Mouse (Mus musculus) heart, embryonic 11.5 days (tissue): ENCODE measurements around the gene Klk6. TPM values are rescaled to one million over a fixed set of nuclear protein-coding genes. Genes with fewer than 3 reads are reported as not detected.

Experiments
- ATAC-seq: fragments of 200-750 bp; cut with Nextera tagmentation; replicated peaks from 2 replicates; pipeline ENCODE4 v1.8.0; 2017; ENCODE audit warnings: moderate library complexity; ENCODE audit not compliant: insufficient number of reproducible peaks, low FRiP score, low TSS enrichment
- H3K27ac ChIP-seq: fragments of 300-500 bp; sonication (generic); 2 replicates; pipeline ENCODE4 v1.5.1; 2014; ENCODE audit warnings: mild to moderate bottlenecking, low read depth, low read length
- H3K27me3 ChIP-seq: fragments of 300-500 bp; sonication (generic); 2 replicates; pipeline ENCODE4 v1.6.1; 2014; ENCODE audit warnings: mild to moderate bottlenecking, low read length, mixed read lengths; ENCODE audit not compliant: control insufficient read depth, insufficient read depth
- H3K36me3 ChIP-seq: fragments of 300-500 bp; sonication (generic); 2 replicates; pipeline ENCODE4 v1.6.1; 2014; ENCODE audit warnings: mild to moderate bottlenecking, low read length, moderate library complexity, mixed read lengths; ENCODE audit not compliant: control insufficient read depth, insufficient read depth
- H3K4me1 ChIP-seq: fragments of 300-500 bp; sonication (generic); 2 replicates; pipeline ENCODE4 v1.6.1; 2014; ENCODE audit warnings: low read length; ENCODE audit not compliant: control insufficient read depth, insufficient read depth
- H3K4me2 ChIP-seq: fragments of 300-500 bp; sonication (generic); 2 replicates; pipeline ENCODE4 v1.6.1; 2014; ENCODE audit warnings: mild to moderate bottlenecking, moderate library complexity
- H3K4me3 ChIP-seq: fragments of 300-500 bp; sonication (generic); 2 replicates; pipeline ENCODE4 v1.5.1; 2014; ENCODE audit warnings: low read depth, low read length
- H3K9ac ChIP-seq: fragments of 300-500 bp; sonication (generic); 2 replicates; pipeline ENCODE4 v1.6.1; 2014; ENCODE audit warnings: mild to moderate bottlenecking, low read depth, low read length, moderate library complexity
- H3K9me3 ChIP-seq: fragments of 300-500 bp; sonication (generic); replicated peaks from 2 replicates; pipeline ENCODE4 v1.6.1; 2016; ENCODE audit warnings: low read length; ENCODE audit not compliant: control insufficient read depth
- WGBS: fragments of 180-500 bp; shearing (Covaris S2); extraction: QIAGEN DNeasy Blood & Tissue Kit; methylation state at CpG from one replicate; pipeline ENCODE4 v1.1.7; 2014; ENCODE audit not compliant: insufficient replicate concordance; 5-methylcytosine and 5-hydroxymethylcytosine counted together
- polyA plus RNA-seq: library from polyadenylated mRNA; unstranded; fragments of >200 nt; fragmentation: Nextera tagmentation; extraction: Ambion mirVana; gene quantifications from 2 replicates; pipeline ENCODE4 v1.2.1, GENCODE M21; 2014

Gene Klk6
- polyA plus RNA-seq, 1 experiment from 2014 or later, result not detected

- H3K9me3 ChIP-seq, result no peaks in the 10 kb centered on the region
- no peak overlapping the region for H3K4me2 ChIP-seq
- WGBS, result 72% methylated on average over 11 of the region's 11 CpGs
- no peak overlapping the region for H3K9ac ChIP-seq
- no peaks in the 10 kb centered on the region for H3K4me1 ChIP-seq
- no peak overlapping the region for H3K27ac ChIP-seq
- peaks cover 16% of the 10 kb centered on the region for H3K27me3 ChIP-seq
- H3K4me3 ChIP-seq, result no peak overlapping the region
- no peak for ATAC-seq
- H3K36me3 ChIP-seq, result no peaks in the 10 kb centered on the region
These were observed 42.8 kb upstream of the Klk6 start for GRCm38 (mm10) chr7:43781541-43781940.

- peak; percentile 68; the same call in 1 of the 2 replicates for ATAC-seq
- WGBS, result 7% methylated on average over 36 of the region's 36 CpGs
- Histone ChIP-seq H3K4me3 (peak overlapping the region; percentile 16; the same call in 1 of the 2 replicates), H3K4me2 (peak overlapping the region; percentile 57), H3K4me1 (no peaks in the 10 kb centered on the region), H3K9me3 (no peaks in the 10 kb centered on the region), H3K27ac (no peak overlapping the region), H3K9ac (no peak overlapping the region), H3K36me3 (no peaks in the 10 kb centered on the region), H3K27me3 (peaks cover 16% of the 10 kb centered on the region)
These were observed 41.7 kb upstream of the Klk6 start for GRCm38 (mm10) chr7:43782275-43783265.

GRCm38 (mm10) chr7:43785286-43785685 lies 39.0 kb upstream of the Klk6 start:
- Histone ChIP-seq H3K9ac (no peak overlapping the region), H3K4me1 (no peaks in the 10 kb centered on the region), H3K27ac (no peak overlapping the region), H3K36me3 (no peaks in the 10 kb centered on the region), H3K27me3 (peaks cover 16% of the 10 kb centered on the region), H3K4me2 (no peak overlapping the region), H3K9me3 (no peaks in the 10 kb centered on the region), H3K4me3 (no peak overlapping the region)
- ATAC-seq, result no peak
- WGBS, result 94% methylated on average over 1 of the region's 1 CpGs

- no peak overlapping the region for H3K4me3 ChIP-seq
- H3K27me3 ChIP-seq, result peaks cover 13% of the 10 kb centered on the region
- 55% methylated on average over 3 of the region's 3 CpGs for WGBS
- no peaks in the 10 kb centered on the region for H3K4me1 ChIP-seq
- H3K36me3 ChIP-seq, result no peaks in the 10 kb centered on the region
- no peak overlapping the region for H3K27ac ChIP-seq
- no peak overlapping the region for H3K4me2 ChIP-seq
- H3K9ac ChIP-seq, result no peak overlapping the region
- no peak for ATAC-seq
- no peaks in the 10 kb centered on the region for H3K9me3 ChIP-seq
These were observed 36.2 kb upstream of the Klk6 start for GRCm38 (mm10) chr7:43788096-43788495.

- no peaks in the 10 kb centered on the region for H3K4me1 ChIP-seq
- no peak overlapping the region for H3K4me2 ChIP-seq
- WGBS, result 69% methylated on average over 2 of the region's 2 CpGs
- ATAC-seq, result no peak
- H3K27me3 ChIP-seq, result peaks cover 8% of the 10 kb centered on the region; the same call in 1 of the 2 replicates
- H3K4me3 ChIP-seq, result no peak overlapping the region
- H3K9ac ChIP-seq, result no peak overlapping the region
- H3K27ac ChIP-seq, result no peak overlapping the region
- H3K9me3 ChIP-seq, result no peaks in the 10 kb centered on the region
- H3K36me3 ChIP-seq, result no peaks in the 10 kb centered on the region
These were observed 35.0 kb upstream of the Klk6 start for GRCm38 (mm10) chr7:43789295-43789694.

GRCm38 (mm10) chr7:43791591-43791990 lies 32.7 kb upstream of the Klk6 start, which contains the start of gene Klk9:
TSS of gene Klk9 (plus strand) at chr7:43791891.
- peaks cover 16% of the 10 kb centered on the region; the same call in 1 of the 2 replicates for H3K27me3 ChIP-seq
- WGBS, result 72% methylated on average over 7 of the region's 7 CpGs

GRCm38 (mm10) chr7:43796355-43796754 lies 27.9 kb upstream of the Klk6 start:
- Histone ChIP-seq H3K9me3 (no peaks in the 10 kb centered on the region), H3K27me3 (peaks cover 18% of the 10 kb centered on the region; the same call in 1 of the 2 replicates), H3K4me1 (0 out of 2 replicates have a peak, but pooled peaks cover 3% of the 10 kb centered on the region), H3K9ac (no peak overlapping the region), H3K27ac (no peak overlapping the region), H3K4me2 (peak overlapping the region; percentile 81), H3K4me3 (peak overlapping the region; percentile 52), H3K36me3 (no peaks in the 10 kb centered on the region)
- 11% methylated on average over 8 of the region's 8 CpGs for WGBS
- ATAC-seq, result no peak

More at GRCm38 (mm10) chr7:43791591-43791990, 32.7 kb upstream of the Klk6 start, which contains the start of gene Klk9:
- 0 out of 2 replicates have a peak, but pooled peaks cover 2% of the 10 kb centered on the region for H3K4me1 ChIP-seq
- no peaks in the 10 kb centered on the region for H3K9me3 ChIP-seq
- no peaks in the 10 kb centered on the region for H3K36me3 ChIP-seq
- H3K27ac ChIP-seq, result no peak within 1 kb of the TSS
- ATAC-seq, result no peak
- no peak within 1 kb of the TSS for H3K4me3 ChIP-seq
- H3K4me2 ChIP-seq, result no peak within 1 kb of the TSS
- no peak within 1 kb of the TSS for H3K9ac ChIP-seq

GRCm38 (mm10) chr7:43797333-43797769 lies 26.9 kb upstream of the Klk6 start, which contains the start of gene Klk8:
TSS of gene Klk8 (plus strand) at chr7:43797577.
- Histone ChIP-seq H3K4me2 (peak within 1 kb of the TSS; percentile 81), H3K27me3 (peaks cover 18% of the 10 kb centered on the region; the same call in 1 of the 2 replicates), H3K36me3 (no peaks in the 10 kb centered on the region), H3K9me3 (no peaks in the 10 kb centered on the region), H3K4me3 (peak within 1 kb of the TSS; percentile 52), H3K27ac (no peak within 1 kb of the TSS), H3K9ac (0 out of 2 replicates have a peak within 1 kb of the TSS, but pooled peaks have one; percentile 40), H3K4me1 (0 out of 2 replicates have a peak, but pooled peaks cover 3% of the 10 kb centered on the region)
- ATAC-seq, result 0 out of 2 replicates have a peak, but pooled peaks have one; percentile 32
- under 1% methylated on average over 28 of the region's 28 CpGs for WGBS
